Mouse (Mus musculus) left cerebral cortex, postnatal 14 days (tissue): ENCODE results near the gene Tnfrsf13b. TPM values are rescaled to one million over a fixed set of nuclear protein-coding genes. Genes with fewer than 3 reads are reported as not detected.
A peak's percentile ranks its signal among the peaks of the same experiment; 100 is the strongest.
"Not testable (repeated sequence)": the region's sequence is repeated elsewhere in the genome, so short reads cannot be mapped to it uniquely, and the experiment has no call there.

Experiments
- DNase-seq, 2 experiments: peaks; one replicate each; pipeline ENCODE4 v3.0.0; 2021 to 2022; ENCODE audit warnings: low spot score in 2 of 2, mixed read lengths in 1 of 2
- intact Hi-C: fragments of 180-260 bp; cut with DNase I; formaldehyde crosslinking; loops from one replicate; pipeline ENCODE4 v1.15.1; 2025
- total RNA-seq, 2 experiments: library from RNA; stranded (reverse); gene quantifications; 2 replicates each; pipeline ENCODE4 v1.2.3; 2021

Gene Tnfrsf13b
- total RNA-seq, 2 experiments from 2014 or later: 1.2 to 1.6 TPM

DNA sequence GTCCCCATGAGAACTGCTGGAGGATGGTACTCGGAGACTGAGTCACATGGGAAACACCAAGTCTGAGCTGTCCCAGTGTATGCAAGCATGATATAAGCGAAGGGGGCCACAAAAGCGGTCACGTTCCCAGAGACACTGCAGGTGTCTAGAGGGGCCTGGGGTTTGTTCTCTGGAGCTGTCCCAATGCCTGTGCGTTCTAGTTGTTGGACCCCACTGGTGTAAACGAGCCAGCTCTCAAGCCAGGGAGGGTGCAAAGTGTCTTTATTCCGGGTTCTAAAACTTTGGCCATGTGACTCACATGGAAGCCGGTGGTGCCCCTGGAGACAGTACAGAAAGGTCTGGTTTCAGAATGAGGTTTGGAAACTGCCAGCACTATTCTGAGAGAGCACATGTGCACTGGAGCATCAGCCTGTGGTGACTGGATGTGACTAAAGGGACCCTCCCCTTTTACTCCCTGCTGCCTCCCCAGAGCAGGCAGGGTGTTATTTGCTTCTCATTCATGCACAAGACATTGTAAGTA lies 3.7 kb upstream of the Tnfrsf13b start:
- no peak for DNase-seq
- intact Hi-C loops: no loop called here

- intact Hi-C loops: no loop called here
- DNase-seq: no peak
These were observed 2.7 kb upstream of the Tnfrsf13b start for GRCm38 (mm10) chr11:61123886-61124285.

DNA sequence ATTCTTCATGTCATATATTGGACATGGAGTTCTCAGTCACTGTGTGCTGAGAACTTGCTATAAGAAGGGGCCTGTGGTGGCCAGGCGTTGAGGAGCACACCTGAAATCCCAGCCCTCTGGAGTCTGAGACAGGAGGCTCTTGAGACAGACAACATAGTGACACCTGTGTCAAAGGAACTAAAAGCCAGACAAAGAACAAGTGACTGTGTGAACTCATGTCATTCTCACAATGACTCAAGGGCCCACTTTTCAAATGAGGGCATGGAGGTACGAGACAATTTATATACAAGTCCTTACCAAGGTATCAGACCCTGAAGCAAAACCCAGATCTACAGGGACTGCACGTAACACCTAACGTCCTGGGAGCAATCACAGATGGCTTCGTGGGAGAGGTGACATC lies 585 bp upstream of the Tnfrsf13b start:
- intact Hi-C loops: no loop called here
- no peak for DNase-seq

DNA sequence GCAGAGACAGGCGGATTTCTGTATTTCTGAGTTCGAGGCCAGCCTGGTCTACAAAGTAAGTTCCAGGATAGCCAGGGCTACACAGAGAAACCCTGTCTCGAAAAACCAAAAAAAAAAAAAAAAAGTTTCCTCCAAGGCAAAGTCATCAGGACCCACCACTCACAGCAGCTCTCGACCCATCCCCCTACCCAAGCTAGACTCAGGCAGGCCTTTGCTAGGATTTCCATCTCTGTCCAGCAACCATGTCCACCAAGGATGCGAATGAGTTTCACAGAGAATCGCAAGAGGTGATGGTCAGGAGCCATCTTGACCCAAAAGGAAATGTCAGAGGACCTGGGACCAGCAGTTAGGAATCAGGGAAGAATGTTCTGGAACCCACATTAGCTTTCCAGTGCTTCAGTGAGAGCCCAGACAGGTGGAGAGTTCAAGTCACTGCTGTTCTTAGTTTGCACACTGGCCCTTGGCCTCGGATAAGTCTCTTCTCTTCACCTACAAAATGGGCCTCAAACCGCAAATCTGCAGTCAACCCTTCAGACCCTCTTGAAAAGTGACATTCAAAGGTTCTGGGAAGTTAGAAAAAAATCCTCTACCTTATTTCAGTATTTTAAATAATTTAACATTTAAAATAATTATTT lies 983 bp downstream of the Tnfrsf13b start:
- intact Hi-C loops: no loop called here
- DNase-seq: no peak

DNA sequence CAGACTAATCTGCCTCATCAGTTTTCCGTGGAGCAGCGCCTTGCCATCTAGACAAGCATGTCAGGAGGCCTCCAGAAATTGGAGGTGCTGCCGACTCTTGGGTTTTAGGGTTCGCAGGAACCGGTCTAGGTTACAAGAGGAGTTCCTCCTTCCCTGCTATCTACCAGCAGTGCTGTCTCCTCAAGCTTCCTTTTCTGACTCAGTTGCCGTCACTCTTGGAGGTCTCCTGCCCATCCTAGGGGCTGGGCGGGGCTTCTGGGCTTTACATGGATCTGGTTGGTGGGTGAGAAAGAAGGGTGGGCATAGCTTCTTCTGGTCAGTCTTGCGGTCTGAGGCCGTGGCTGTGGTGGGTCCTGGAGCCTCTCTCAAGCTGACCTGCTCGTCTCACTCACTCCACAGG lies 2.8 kb downstream of the Tnfrsf13b start:
- intact Hi-C loops: no loop called here
- DNase-seq: no peak

GRCm38 (mm10) chr11:61130646-61131045 lies 4.1 kb downstream of the Tnfrsf13b start:
- intact Hi-C loops, DNase-seq: not testable (repeated sequence)

GRCm38 (mm10) chr11:61132943-61133342 lies 6.4 kb downstream of the Tnfrsf13b start:
- intact Hi-C loops: no loop called here
- DNase-seq: no peak

GRCm38 (mm10) chr11:61141693-61142092 lies 15.1 kb downstream of the Tnfrsf13b start:
- intact Hi-C loops: loop anchor here (5.0 kb wide), 1 partner anchor 39 kb away; no protein-coding TSS in a partner anchor
- DNase-seq: no peak

DNA sequence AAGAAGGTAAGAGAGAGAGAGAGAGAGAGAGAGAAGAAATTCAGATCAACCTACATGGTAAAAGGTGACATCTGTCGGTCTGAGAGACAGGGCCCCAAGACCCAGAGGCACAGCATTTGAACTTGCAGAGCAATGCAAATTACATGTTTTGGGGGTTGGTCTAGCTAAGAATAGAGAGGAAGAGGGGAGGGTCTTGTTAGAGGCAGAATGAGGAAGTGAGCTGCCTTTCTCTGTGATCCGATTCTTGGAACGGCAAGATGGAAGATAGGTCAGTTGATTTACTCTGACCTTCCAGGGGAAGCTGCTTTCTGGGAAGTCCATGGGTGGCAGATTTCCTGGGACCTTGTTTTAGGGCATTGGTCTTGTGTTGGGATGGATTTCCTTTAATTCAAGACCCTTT lies 15.7 kb downstream of the Tnfrsf13b start:
- no peak for DNase-seq
- intact Hi-C loops: loop anchor here (5.0 kb wide), 1 partner anchor 40 kb away; no protein-coding TSS in a partner anchor

GRCm38 (mm10) chr11:61142941-61143530 lies 16.5 kb downstream of the Tnfrsf13b start:
- no peak for DNase-seq
- intact Hi-C loops: loop anchor here (5.0 kb wide), 1 partner anchor 41 kb away; no protein-coding TSS in a partner anchor

DNA sequence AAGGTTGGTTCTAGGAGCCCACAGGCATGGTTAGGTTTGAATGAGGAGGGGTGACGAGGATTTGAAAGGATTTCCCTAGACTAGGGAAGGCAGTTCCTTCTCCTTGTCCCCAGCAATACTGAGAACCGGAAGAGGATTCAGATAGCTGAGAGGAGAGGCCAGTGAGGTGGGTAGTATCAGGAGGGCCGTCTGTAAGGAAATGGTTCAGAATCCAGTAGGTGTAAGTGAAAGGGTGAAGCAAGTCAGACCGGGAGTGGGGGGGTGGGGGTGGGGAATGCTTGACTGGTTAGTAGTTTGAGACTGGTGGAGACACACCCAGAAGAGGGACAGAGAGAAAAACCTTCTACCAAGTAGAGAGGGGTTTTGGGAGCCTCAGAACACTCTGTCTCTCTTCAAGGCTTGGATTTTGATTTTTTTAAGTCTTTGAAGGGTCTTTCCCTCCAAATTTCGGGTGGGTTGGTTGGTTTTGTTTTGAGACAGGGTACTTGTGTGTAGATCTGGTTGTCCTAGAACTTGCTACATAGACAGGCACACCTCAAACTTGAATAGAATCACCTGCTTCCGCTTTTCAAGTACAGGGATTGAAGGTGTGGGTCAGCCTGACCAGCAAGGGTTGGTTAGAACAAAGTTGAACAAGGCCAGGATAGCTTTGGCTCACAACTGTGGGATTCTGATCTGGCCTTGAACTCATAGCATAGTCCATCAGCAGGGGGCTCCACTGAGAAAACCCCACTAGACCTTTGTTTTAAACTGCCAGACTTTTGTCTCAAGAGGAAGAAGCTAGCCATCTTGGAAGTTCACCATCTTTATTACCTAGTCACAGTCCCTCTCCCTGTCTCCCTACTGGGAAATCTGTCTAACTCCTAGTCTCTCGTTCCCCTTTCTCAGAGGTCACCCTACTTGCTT lies 17.3 kb downstream of the Tnfrsf13b start:
- DNase-seq: no peak
- intact Hi-C loops: loop anchor here (5.0 kb wide), 1 partner anchor 42 kb away; no protein-coding TSS in a partner anchor

GRCm38 (mm10) chr11:61145551-61145950 lies 19.0 kb downstream of the Tnfrsf13b start:
- no peak for DNase-seq
- intact Hi-C loops: no loop called here

DNA sequence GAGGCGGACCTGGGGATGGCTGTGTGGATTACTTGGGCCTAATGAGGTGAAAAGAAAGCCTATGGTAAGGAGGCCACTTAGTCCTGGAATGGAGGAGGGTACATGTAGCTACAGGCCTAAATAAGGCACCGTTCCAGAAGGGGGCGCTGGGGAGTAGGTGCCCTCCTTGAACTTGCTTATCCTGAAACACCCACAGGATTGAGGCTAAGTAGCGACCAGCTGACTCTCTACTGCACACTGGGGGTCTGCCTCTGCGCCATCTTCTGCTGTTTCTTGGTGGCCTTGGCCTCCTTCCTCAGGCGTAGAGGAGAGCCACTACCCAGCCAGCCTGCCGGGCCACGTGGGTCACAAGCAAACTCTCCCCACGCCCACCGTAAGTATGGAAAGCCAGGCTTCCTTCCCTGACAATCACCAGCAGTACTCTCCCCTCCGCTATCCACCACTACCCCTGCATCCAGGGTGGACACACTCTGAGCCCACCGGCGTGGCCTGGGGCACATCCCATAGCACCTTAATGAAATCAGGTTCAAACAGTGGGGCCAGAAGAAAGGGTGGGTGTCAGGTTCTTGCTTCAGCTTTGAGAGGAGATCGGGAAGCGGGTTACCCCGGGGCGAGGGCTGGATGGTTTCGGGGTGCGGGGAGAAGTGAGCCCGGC lies 20.2 kb downstream of the Tnfrsf13b start:
- DNase-seq: no peak
- intact Hi-C loops: no loop called here

- DNase-seq: peak; percentile 37 to 44
- intact Hi-C loops: no loop called here
These were observed 20.7 kb downstream of the Tnfrsf13b start for GRCm38 (mm10) chr11:61147300-61147683.

DNA sequence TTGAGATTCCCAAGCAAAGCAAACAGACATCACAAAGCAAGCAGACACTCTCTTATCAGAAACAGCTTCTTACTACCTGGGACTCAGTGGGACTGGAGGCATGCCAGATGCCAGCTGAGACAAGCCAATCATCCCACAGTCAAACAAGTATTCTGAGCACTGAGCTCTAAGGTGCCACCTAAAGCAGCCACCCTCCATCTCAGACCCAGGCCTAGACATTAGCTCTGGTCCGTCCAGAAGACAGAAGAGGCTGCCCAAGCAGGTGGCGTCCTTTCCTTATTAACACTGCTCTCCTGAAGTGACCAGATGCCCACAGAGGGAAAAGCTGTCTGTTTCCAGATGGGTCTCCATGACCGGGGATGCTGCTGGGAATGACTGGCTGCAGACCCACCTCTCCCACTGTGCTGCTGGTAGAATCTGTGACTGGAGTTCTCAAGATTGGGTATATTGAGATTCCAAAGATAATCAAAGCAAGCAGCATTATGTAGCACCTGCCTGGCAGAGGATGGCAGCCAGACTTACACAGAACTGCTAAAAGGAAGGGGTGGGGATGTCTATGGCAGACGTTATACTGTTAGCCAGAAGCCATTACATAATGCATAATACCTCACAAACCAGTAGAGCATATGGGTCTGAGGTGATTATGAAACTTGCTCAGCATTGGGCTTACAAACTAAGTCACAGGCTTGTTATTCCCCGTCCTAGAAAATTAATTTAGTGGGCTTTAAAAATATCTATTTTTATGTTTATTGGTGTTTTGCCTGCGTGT lies 23.9 kb downstream of the Tnfrsf13b start:
- intact Hi-C loops: no loop called here
- DNase-seq: no peak

DNA sequence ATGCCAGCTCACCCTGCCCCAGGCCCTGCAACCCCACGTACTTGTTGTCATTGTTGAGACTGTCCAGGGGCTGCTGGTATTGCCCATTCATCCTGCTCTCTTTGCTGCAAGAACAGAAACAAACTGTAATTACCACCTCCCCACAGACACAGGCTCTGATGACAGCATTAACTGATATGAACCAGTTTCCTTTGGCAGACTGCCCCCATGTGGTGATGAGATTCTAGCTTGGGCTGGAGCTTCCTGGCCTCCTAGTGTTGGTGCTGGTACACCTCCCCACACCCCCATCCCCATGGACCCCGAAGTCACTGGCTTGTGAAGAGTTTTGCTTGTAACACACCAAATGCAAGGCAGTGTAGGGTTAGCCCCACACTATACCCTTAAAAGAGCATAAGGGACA lies 29.2 kb downstream of the Tnfrsf13b start:
- intact Hi-C loops: loop anchor here (5.0 kb wide), 1 partner anchor 48 kb away; no protein-coding TSS in a partner anchor
- peak; percentile 67 to 72 for DNase-seq

DNA sequence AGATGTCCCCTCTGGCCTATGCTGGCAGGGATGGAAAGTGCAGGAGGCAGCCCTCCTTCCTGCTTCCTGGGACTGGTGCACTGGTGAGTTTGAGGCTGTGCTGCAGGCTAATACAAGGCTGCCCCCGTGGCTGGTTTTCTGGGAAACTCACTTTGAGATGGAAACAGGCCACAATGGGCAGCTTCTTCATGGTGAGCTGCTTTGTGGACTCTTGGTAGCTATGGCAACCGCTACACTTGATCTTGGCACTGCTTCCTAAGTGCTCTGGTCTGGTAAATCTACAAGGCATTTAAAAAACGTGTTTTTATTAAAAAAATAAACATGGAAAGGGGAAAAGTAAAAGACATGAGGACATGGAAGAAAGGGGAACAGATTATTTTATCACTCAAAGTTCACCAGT lies 31.6 kb downstream of the Tnfrsf13b start:
- intact Hi-C loops: loop anchor here (5.0 kb wide), 1 partner anchor 51 kb away; no protein-coding TSS in a partner anchor
- no peak for DNase-seq
